In genomic region chr4:41102901-41103300, GRCm38 (mm10) we compare ENCODE assay signal across 29 mouse cellular contexts. TPM values are rescaled to one million over a fixed set of nuclear protein-coding genes. Genes with fewer than 3 reads are reported as not detected.
DNase-seq lines count a peak whose midpoint lies in the region; ATAC-seq and TF ChIP-seq lines count a peak whose summit lies in the region.
"Had no signal": no experiment of that assay in that cellular context is flagged by ENCODE, and none has a peak within 500 bp of the region (broad histone marks: within the 10 kb centered on the region; RNA-seq: fewer than 3 reads in every experiment).

No protein-coding gene starts in this region.

- no peaks in the 10 kb centered on the region for H3K27me3 ChIP-seq in lung, postnatal 0 days (replicated peaks; ENCODE audit: insufficient read depth, low read length)
- peaks cover 2% of the 10 kb centered on the region; the same call in 1 of the 2 replicates for H3K27me3 ChIP-seq in intestine, embryonic 16.5 days (replicated peaks; ENCODE audit: control insufficient read depth, insufficient read depth, low read length)

- H3K9me3 ChIP-seq in lung, postnatal 0 days (ENCODE audit: low read length): no peaks in the 10 kb centered on the region
- no peaks in the 10 kb centered on the region for H3K9me3 ChIP-seq in intestine, embryonic 16.5 days (ENCODE audit: control insufficient read depth, low read length)
- H3K9me3 ChIP-seq: hindbrain, embryonic 12.5 days; limb, embryonic 15.5 days had no signal

- ATAC-seq in lung, postnatal 0 days: peak; percentile 49
- ATAC-seq in intestine, embryonic 16.5 days: no peak
- ATAC-seq: forebrain, postnatal 0 days had no signal

- no peak overlapping the region for H3K27ac ChIP-seq in lung, postnatal 0 days (ENCODE audit: low read length)
- H3K27ac ChIP-seq in intestine, embryonic 16.5 days (ENCODE audit: low read length): no peak overlapping the region
- H3K27ac ChIP-seq: heart, adult 2 months; hindbrain, embryonic 12.5 days; kidney, postnatal 0 days; left cerebral cortex, adult 2 months; limb, embryonic 15.5 days; liver, embryonic 14.5 days had no signal

- DNase-seq in lung, postnatal 0 days (ENCODE audit: low spot score): peak; percentile 36
- no peak for DNase-seq in lung, adult 2 months
- DNase-seq in Muller cell, postnatal 12 days (ENCODE audit: inconsistent ontology term): peak; percentile 29
- peak; percentile 85 for DNase-seq in adrenal gland, postnatal 14 days
- DNase-seq in lung, postnatal 36 days: peak; percentile 71
- DNase-seq in cerebellum, adult 18-20 months: no peak
- DNase-seq: cerebellum, adult 11-12 months; forebrain, postnatal 0 days; gastrocnemius, postnatal 36 days; heart, adult 2 months; kidney, adult 11 months; layer of hippocampus, adult 9-11 months; left cerebral cortex, postnatal 4 days; thymus, adult 2 months had no signal

- no peak overlapping the region for H3K9ac ChIP-seq in lung, postnatal 0 days (replicated peaks; ENCODE audit: low read depth)
- no peak overlapping the region for H3K9ac ChIP-seq in intestine, embryonic 16.5 days (ENCODE audit: low read depth, low read length)
- H3K9ac ChIP-seq: forebrain, postnatal 0 days; hindbrain, embryonic 12.5 days; limb, embryonic 15.5 days; liver, embryonic 14.5 days had no signal

- no peak for TF ChIP-seq EP300 in lung, postnatal 0 days (IDR thresholded peaks at IDR 0.05)

- TF ChIP-seq CTCF in lung, postnatal 0 days (IDR thresholded peaks at IDR 0.05): no peak
- no peak for TF ChIP-seq CTCF in lung, adult 2 months (IDR thresholded peaks at IDR 0.05; ENCODE audit: insufficient read depth, low read length)

- H3K36me3 ChIP-seq in lung, postnatal 0 days (ENCODE audit: insufficient read depth, low read length): no peaks in the 10 kb centered on the region
- no peaks in the 10 kb centered on the region for H3K36me3 ChIP-seq in intestine, embryonic 16.5 days (ENCODE audit: control insufficient read depth, insufficient read depth, low read length)
- H3K36me3 ChIP-seq: hindbrain, embryonic 12.5 days; limb, embryonic 15.5 days had no signal

- no peak overlapping the region for H3K4me3 ChIP-seq in lung, postnatal 0 days (ENCODE audit: low read depth, low read length)
- H3K4me3 ChIP-seq in lung, adult 2 months (replicated peaks; ENCODE audit: extremely low read depth, low read depth, low read length): no peak overlapping the region
- H3K4me3 ChIP-seq in intestine, embryonic 16.5 days (ENCODE audit: low read length): no peak overlapping the region
- H3K4me3 ChIP-seq: heart, adult 2 months; hindbrain, embryonic 12.5 days; left cerebral cortex, adult 2 months; limb, embryonic 15.5 days had no signal

- no peak for TF ChIP-seq POLR2A in lung, adult 2 months (IDR thresholded peaks at IDR 0.05; ENCODE audit: borderline replicate concordance, extremely low read depth, low read depth, low read length)

- H3K4me2 ChIP-seq in lung, postnatal 0 days (replicated peaks; ENCODE audit: low read depth, low read length): no peak overlapping the region
- no peak overlapping the region for H3K4me2 ChIP-seq in intestine, embryonic 16.5 days (ENCODE audit: low read depth, low read length)
- H3K4me2 ChIP-seq: hindbrain, embryonic 12.5 days; limb, embryonic 15.5 days had no signal

- peaks cover 6% of the 10 kb centered on the region; the same call in 1 of the 2 replicates for H3K4me1 ChIP-seq in lung, postnatal 0 days (ENCODE audit: insufficient read depth, low read depth, low read length)
- H3K4me1 ChIP-seq in lung, adult 2 months (ENCODE audit: control insufficient read depth, insufficient read depth, low read length): peaks cover 2% of the 10 kb centered on the region; the same call in 1 of the 2 replicates
- H3K4me1 ChIP-seq in intestine, embryonic 16.5 days (ENCODE audit: control insufficient read depth, insufficient read depth, low read length): peaks cover 9% of the 10 kb centered on the region

RNA-seq across cellular contexts. Expression of gene Aqp3, which starts 4.9 kb away (rescaled TPM):
- 8.7 and 15.3 TPM in 2 replicates for polyA plus RNA-seq in lung, postnatal 0 days (2015; fragmentation: Nextera tagmentation; extraction: Ambion mirVana)
- polyA plus RNA-seq in lung, adult 2 months (2012; rRNA removed): 6.1 and 49.9 TPM in 2 replicates
- total RNA-seq in adrenal gland, postnatal 14 days (2021): 2.7 TPM in 1 of 2 replicates, not detected in the other
- 4.4 and 4.5 TPM in 2 replicates for polyA plus RNA-seq in intestine, embryonic 16.5 days (2015; fragmentation: Nextera tagmentation; extraction: Ambion mirVana)
- total RNA-seq: adrenal gland, adult 18-20 months; forebrain, postnatal 0 days; gastrocnemius, postnatal 36 days; heart, adult 2 months; heart, postnatal 25 days; left cerebral cortex, adult 2 months had no signal

RNA-seq across cellular contexts. Expression of gene Nol6, which starts 21.4 kb away (rescaled TPM):
- 5.3 and 6.9 TPM in 2 replicates for polyA plus RNA-seq in lung, postnatal 0 days (2015; fragmentation: Nextera tagmentation; extraction: Ambion mirVana)
- 27.3 and 32.1 TPM in 2 replicates for polyA plus RNA-seq in lung, adult 2 months (2012; rRNA removed)
- total RNA-seq in adrenal gland, postnatal 14 days (2021): 45.2 and 49.5 TPM in 2 replicates
- 20.0 and 21.8 TPM in 2 replicates for polyA plus RNA-seq in intestine, embryonic 16.5 days (2015; fragmentation: Nextera tagmentation; extraction: Ambion mirVana)

RNA-seq across cellular contexts. Expression of gene Ube2r2, which starts 32.6 kb away (rescaled TPM):
- 77.9 and 81.6 TPM in 2 replicates for polyA plus RNA-seq in lung, postnatal 0 days (2015; fragmentation: Nextera tagmentation; extraction: Ambion mirVana)
- 32.2 and 37.7 TPM in 2 replicates for polyA plus RNA-seq in lung, adult 2 months (2012; rRNA removed)
- total RNA-seq in adrenal gland, postnatal 14 days (2021): 102 and 113 TPM in 2 replicates
- polyA plus RNA-seq in intestine, embryonic 16.5 days (2015; fragmentation: Nextera tagmentation; extraction: Ambion mirVana): 53.5 and 65.4 TPM in 2 replicates

RNA-seq across cellular contexts. Expression of gene Aqp7, which starts 55.0 kb away (rescaled TPM):
- 0.10 and 0.24 TPM in 2 replicates for polyA plus RNA-seq in lung, postnatal 0 days (2015; fragmentation: Nextera tagmentation; extraction: Ambion mirVana)
- polyA plus RNA-seq in lung, adult 2 months (2012; rRNA removed): 2.6 and 2.9 TPM in 2 replicates
- total RNA-seq in adrenal gland, postnatal 14 days (2021): 62.7 and 67.7 TPM in 2 replicates
- 0.56 and 0.83 TPM in 2 replicates for polyA plus RNA-seq in intestine, embryonic 16.5 days (2015; fragmentation: Nextera tagmentation; extraction: Ambion mirVana)
- total RNA-seq: forebrain, postnatal 0 days; left cerebral cortex, adult 2 months; left cerebral cortex, postnatal 4 days; megakaryocyte-erythroid progenitor cell, adult 5-6 weeks; MEL; neutrophil, adult 5-6 weeks had no signal
- polyA plus RNA-seq: C2C12; embryonic facial prominence, embryonic 11.5 days; forebrain, embryonic 11.5 days; forebrain, postnatal 0 days; heart, embryonic 14.5 days; hindbrain, embryonic 12.5 days had no signal

Comparison
In these comparisons a context has a peak if more than half of its experiments do, and no peak if none do; other contexts are left out.
1. DNase-seq: peak in lung, postnatal 0 days (single experiment), Muller cell, postnatal 12 days (single experiment), adrenal gland, postnatal 14 days (single experiment) and lung, postnatal 36 days (single experiment); none in lung, adult 2 months (single experiment) and cerebellum, adult 18-20 months (0 of 2).